Mouse (Mus musculus): ENCODE measurements around the gene Prkch.

- TF ChIP-seq EP300 (optimal IDR thresholded peaks at IDR 0.05) (no peak), CTCF (IDR thresholded peaks at IDR 0.05; ENCODE audit: low read depth) (peak; percentile 75)
Measured at GRCm38 (mm10) chr12:73687077-73688035, 102.8 kb downstream of the Prkch start.

All from stomach, postnatal 0 days (tissue).